Mouse (Mus musculus): Measurements from ENCODE around the gene Ppm1n. TPM values are rescaled to one million over a fixed set of nuclear protein-coding genes. Genes with fewer than 3 reads are reported as not detected.

The Ppm1n gene
- total and polyA plus RNA-seq, 2 experiments, result 0.13 TPM; not detected in 1

GRCm38 (mm10) chr7:19229404-19229803 is 50.5 kb downstream of the Ppm1n start:
- Histone ChIP-seq H3K4me1 (ENCODE audit: control insufficient read depth, insufficient read depth, low read length) (peaks cover 39% of the 10 kb centered on the region), H3K79me2 (ENCODE audit: control insufficient read depth, insufficient read depth, low read length) (peaks cover 19% of the 10 kb centered on the region; the same call in 1 of the 2 replicates), H3K4me3 (ENCODE audit: insufficient read depth, low read depth, low read length) (peak overlapping the region; percentile 59), H3K9ac (ENCODE audit: low read depth, low read length) (peak overlapping the region; percentile 86), H3K27ac (replicated peaks; ENCODE audit: insufficient read depth, low read depth, low read length) (peak overlapping the region; percentile 96), H3K27me3 (ENCODE audit: control insufficient read depth, insufficient read depth, low read length) (no peaks in the 10 kb centered on the region), H3K36me3 (ENCODE audit: control insufficient read depth, insufficient read depth, low read length) (no peaks in the 10 kb centered on the region)
- TF ChIP-seq CTCF (IDR thresholded peaks at IDR 0.05; ENCODE audit: low read depth, low read length) (no peak), POLR2A (IDR thresholded peaks at IDR 0.05; ENCODE audit: extremely low read depth, insufficient read depth, low read length) (no peak)
- DNase-seq (ENCODE audit: extremely low read depth, low read depth, low spot score), result peak; percentile 59
- WGBS, result 7% methylated on average over 5 of the region's 5 CpGs

GRCm38 (mm10) chr7:19228793-19229148 is 51.1 kb downstream of the Ppm1n start:
- no peaks in the 10 kb centered on the region for H3K36me3 ChIP-seq (ENCODE audit: control insufficient read depth, insufficient read depth, low read length)
- peaks cover 37% of the 10 kb centered on the region for H3K4me1 ChIP-seq (ENCODE audit: control insufficient read depth, insufficient read depth, low read length)
- H3K79me2 ChIP-seq (ENCODE audit: control insufficient read depth, insufficient read depth, low read length), result peaks cover 19% of the 10 kb centered on the region; the same call in 1 of the 2 replicates
- H3K27ac ChIP-seq (replicated peaks; ENCODE audit: insufficient read depth, low read depth, low read length), result peak overlapping the region; percentile 96
- 0% methylated on average over 14 of the region's 14 CpGs for WGBS
- no peak for DNase-seq (ENCODE audit: extremely low read depth, low read depth, low spot score)
- TF ChIP-seq POLR2A (IDR thresholded peaks at IDR 0.05; ENCODE audit: extremely low read depth, insufficient read depth, low read length) (peak; percentile 65; the same call in 1 of the 2 replicates), CTCF (IDR thresholded peaks at IDR 0.05; ENCODE audit: low read depth, low read length) (no peak)
- H3K27me3 ChIP-seq (ENCODE audit: control insufficient read depth, insufficient read depth, low read length), result no peaks in the 10 kb centered on the region
- H3K4me3 ChIP-seq (ENCODE audit: insufficient read depth, low read depth, low read length), result peak overlapping the region; percentile 59
- H3K9ac ChIP-seq (ENCODE audit: low read depth, low read length), result peak overlapping the region; percentile 86

GRCm38 (mm10) chr7:19227883-19228792 is 51.7 kb downstream of the Ppm1n start, which contains the start of gene Opa3:
TSS of gene Opa3 (plus strand) at chr7:19228334.
- H3K4me1 ChIP-seq (ENCODE audit: control insufficient read depth, insufficient read depth, low read length), result peaks cover 36% of the 10 kb centered on the region
- under 1% methylated on average over 91 of the region's 91 CpGs for WGBS

GRCm38 (mm10) chr7:19226817-19227797 is 52.8 kb downstream of the Ppm1n start:
- peaks cover 25% of the 10 kb centered on the region for H3K4me1 ChIP-seq (ENCODE audit: control insufficient read depth, insufficient read depth, low read length)
- no peak for DNase-seq (ENCODE audit: extremely low read depth, low read depth, low spot score)
- peak overlapping the region; percentile 69 for H3K4me3 ChIP-seq (ENCODE audit: insufficient read depth, low read depth, low read length)
- H3K79me2 ChIP-seq (ENCODE audit: control insufficient read depth, insufficient read depth, low read length), result peaks cover 7% of the 10 kb centered on the region; the same call in 1 of the 2 replicates
- no peaks in the 10 kb centered on the region for H3K36me3 ChIP-seq (ENCODE audit: control insufficient read depth, insufficient read depth, low read length)
- WGBS, result 24% methylated on average over 20 of the region's 20 CpGs
- 0 out of 2 replicates have a peak, but pooled peaks have one; percentile 0 for TF ChIP-seq CTCF (IDR thresholded peaks at IDR 0.05; ENCODE audit: low read depth, low read length)
- no peak for TF ChIP-seq POLR2A (IDR thresholded peaks at IDR 0.05; ENCODE audit: extremely low read depth, insufficient read depth, low read length)
- peak overlapping the region; percentile 72 for H3K9ac ChIP-seq (ENCODE audit: low read depth, low read length)
- no peaks in the 10 kb centered on the region for H3K27me3 ChIP-seq (ENCODE audit: control insufficient read depth, insufficient read depth, low read length)
- H3K27ac ChIP-seq (replicated peaks; ENCODE audit: insufficient read depth, low read depth, low read length), result peak overlapping the region; percentile 63

More at GRCm38 (mm10) chr7:19227883-19228792, 51.7 kb downstream of the Ppm1n start, which contains the start of gene Opa3:
- peak within 1 kb of the TSS; percentile 71 for H3K4me3 ChIP-seq (ENCODE audit: insufficient read depth, low read depth, low read length)
- peak within 1 kb of the TSS; percentile 86 for H3K9ac ChIP-seq (ENCODE audit: low read depth, low read length)
- no peaks in the 10 kb centered on the region for H3K36me3 ChIP-seq (ENCODE audit: control insufficient read depth, insufficient read depth, low read length)
- TF ChIP-seq POLR2A (IDR thresholded peaks at IDR 0.05; ENCODE audit: extremely low read depth, insufficient read depth, low read length), result peak; percentile 84
- peak; percentile 52; the same call in 1 of the 2 replicates for TF ChIP-seq CTCF (IDR thresholded peaks at IDR 0.05; ENCODE audit: low read depth, low read length)
- peak; percentile 98 for DNase-seq (ENCODE audit: extremely low read depth, low read depth, low spot score)
- peaks cover 18% of the 10 kb centered on the region; the same call in 1 of the 2 replicates for H3K79me2 ChIP-seq (ENCODE audit: control insufficient read depth, insufficient read depth, low read length)
- no peaks in the 10 kb centered on the region for H3K27me3 ChIP-seq (ENCODE audit: control insufficient read depth, insufficient read depth, low read length)
- H3K27ac ChIP-seq (replicated peaks; ENCODE audit: insufficient read depth, low read depth, low read length), result peak within 1 kb of the TSS; percentile 96

Other genes with a start within 250 kb of the Ppm1n start
- not detected in 2 replicates for gene Rsph6a, start 225.4 kb downstream of the Ppm1n start, total RNA-seq (2014; rRNA removed)
- gene Rsph6a, start 225.4 kb downstream of the Ppm1n start, polyA plus RNA-seq (2012; rRNA removed), result not detected in 2 replicates
- 4.5 and 6.7 TPM in 2 replicates for gene Dmwd, start 203.8 kb downstream of the Ppm1n start, total RNA-seq (2014; rRNA removed)
- gene Dmwd, start 203.8 kb downstream of the Ppm1n start, polyA plus RNA-seq (2012; rRNA removed), result 29.4 and 35.7 TPM in 2 replicates
- gene Dmpk, start 196.2 kb downstream of the Ppm1n start, total RNA-seq (2014; rRNA removed), result 13.6 and 24.8 TPM in 2 replicates
- 60.0 and 76.4 TPM in 2 replicates for gene Dmpk, start 196.2 kb downstream of the Ppm1n start, polyA plus RNA-seq (2012; rRNA removed)
- 1.8 and 2.3 TPM in 2 replicates for gene Six5, start 185.5 kb downstream of the Ppm1n start, total RNA-seq (2014; rRNA removed)
- 5.2 and 8.7 TPM in 2 replicates for gene Six5, start 185.5 kb downstream of the Ppm1n start, polyA plus RNA-seq (2012; rRNA removed)
- gene Gm4969, start 161.7 kb downstream of the Ppm1n start, total RNA-seq (2014; rRNA removed), result 0.09 TPM in 1 of 2 replicates, not detected in the other
- 0.02 TPM in 1 of 2 replicates, not detected in the other for gene Gm4969, start 161.7 kb downstream of the Ppm1n start, polyA plus RNA-seq (2012; rRNA removed)
- 2.4 and 3.2 TPM in 2 replicates for gene Fbxo46, start 160.2 kb downstream of the Ppm1n start, total RNA-seq (2014; rRNA removed)
- gene Fbxo46, start 160.2 kb downstream of the Ppm1n start, polyA plus RNA-seq (2012; rRNA removed), result 4.3 and 5.0 TPM in 2 replicates
- gene Qpctl, start 130.8 kb downstream of the Ppm1n start, total RNA-seq (2014; rRNA removed), result 4.3 and 6.3 TPM in 2 replicates
- 8.9 and 11.7 TPM in 2 replicates for gene Qpctl, start 130.8 kb downstream of the Ppm1n start, polyA plus RNA-seq (2012; rRNA removed)
- gene Snrpd2, start 130.3 kb downstream of the Ppm1n start, total RNA-seq (2014; rRNA removed), result 28.4 and 29.4 TPM in 2 replicates
- 16.4 and 17.7 TPM in 2 replicates for gene Snrpd2, start 130.3 kb downstream of the Ppm1n start, polyA plus RNA-seq (2012; rRNA removed)
- gene Gipr, start 113.9 kb downstream of the Ppm1n start, total RNA-seq (2014; rRNA removed), result not detected in 2 replicates
- gene Gipr, start 113.9 kb downstream of the Ppm1n start, polyA plus RNA-seq (2012; rRNA removed), result not detected in 2 replicates
- gene Eml2, start 103.6 kb downstream of the Ppm1n start, total RNA-seq (2014; rRNA removed), result 9.8 and 11.1 TPM in 2 replicates
- 9.7 and 12.2 TPM in 2 replicates for gene Eml2, start 103.6 kb downstream of the Ppm1n start, polyA plus RNA-seq (2012; rRNA removed)
- gene Gpr4, start 67.5 kb downstream of the Ppm1n start, total RNA-seq (2014; rRNA removed), result 0.09 and 0.40 TPM in 2 replicates
- gene Gpr4, start 67.5 kb downstream of the Ppm1n start, polyA plus RNA-seq (2012; rRNA removed), result 1.8 and 2.7 TPM in 2 replicates
- gene Opa3, start 51.7 kb downstream of the Ppm1n start, total RNA-seq (2014; rRNA removed), result 12.9 and 16.0 TPM in 2 replicates
- gene Opa3, start 51.7 kb downstream of the Ppm1n start, polyA plus RNA-seq (2012; rRNA removed), result 34.1 and 40.4 TPM in 2 replicates
- 6.3 and 11.3 TPM in 2 replicates for gene Vasp, start 8.2 kb downstream of the Ppm1n start, total RNA-seq (2014; rRNA removed)
- gene Vasp, start 8.2 kb downstream of the Ppm1n start, polyA plus RNA-seq (2012; rRNA removed), result 24.2 and 37.1 TPM in 2 replicates
- gene Rtn2, start 2.6 kb upstream of the Ppm1n start, total RNA-seq (2014; rRNA removed), result 0.27 and 0.65 TPM in 2 replicates
- gene Rtn2, start 2.6 kb upstream of the Ppm1n start, polyA plus RNA-seq (2012; rRNA removed), result 0.62 and 1.1 TPM in 2 replicates
- 0.07 and 0.09 TPM in 2 replicates for gene Fosb, start 30.0 kb upstream of the Ppm1n start, total RNA-seq (2014; rRNA removed)
- 0.06 and 0.11 TPM in 2 replicates for gene Fosb, start 30.0 kb upstream of the Ppm1n start, polyA plus RNA-seq (2012; rRNA removed)
- 6.5 and 6.6 TPM in 2 replicates for gene Ercc1, start 64.7 kb upstream of the Ppm1n start, total RNA-seq (2014; rRNA removed)
- 8.5 and 9.4 TPM in 2 replicates for gene Ercc1, start 64.7 kb upstream of the Ppm1n start, polyA plus RNA-seq (2012; rRNA removed)
- 1.3 and 1.7 TPM in 2 replicates for gene Cd3eap, start 79.4 kb upstream of the Ppm1n start, total RNA-seq (2014; rRNA removed)
- 6.5 and 7.0 TPM in 2 replicates for gene Cd3eap, start 79.4 kb upstream of the Ppm1n start, polyA plus RNA-seq (2012; rRNA removed)
- gene Ppp1r13l, start 79.7 kb upstream of the Ppm1n start, total RNA-seq (2014; rRNA removed), result 0.18 and 0.20 TPM in 2 replicates
- 3.0 and 4.6 TPM in 2 replicates for gene Ppp1r13l, start 79.7 kb upstream of the Ppm1n start, polyA plus RNA-seq (2012; rRNA removed)
- gene Ercc2, start 101.9 kb upstream of the Ppm1n start, total RNA-seq (2014; rRNA removed), result 8.7 and 9.4 TPM in 2 replicates
- gene Ercc2, start 101.9 kb upstream of the Ppm1n start, polyA plus RNA-seq (2012; rRNA removed), result 18.7 and 26.8 TPM in 2 replicates
- 0.37 TPM in 1 of 2 replicates, not detected in the other for gene Klc3, start 124.0 kb upstream of the Ppm1n start, total RNA-seq (2014; rRNA removed)
- gene Klc3, start 124.0 kb upstream of the Ppm1n start, polyA plus RNA-seq (2012; rRNA removed), result 0.17 and 0.24 TPM in 2 replicates
- 0.07 and 11.0 TPM in 2 replicates for gene Ckm, start 124.7 kb upstream of the Ppm1n start, total RNA-seq (2014; rRNA removed)
- gene Ckm, start 124.7 kb upstream of the Ppm1n start, polyA plus RNA-seq (2012; rRNA removed), result 0.16 and 0.18 TPM in 2 replicates
- 1.8 and 2.8 TPM in 2 replicates for gene Mark4, start 178.8 kb upstream of the Ppm1n start, total RNA-seq (2014; rRNA removed)
- 4.9 and 6.4 TPM in 2 replicates for gene Mark4, start 178.8 kb upstream of the Ppm1n start, polyA plus RNA-seq (2012; rRNA removed)
- 2.1 and 2.2 TPM in 2 replicates for gene Exoc3l2, start 183.3 kb upstream of the Ppm1n start, total RNA-seq (2014; rRNA removed)
- 5.1 and 5.8 TPM in 2 replicates for gene Exoc3l2, start 183.3 kb upstream of the Ppm1n start, polyA plus RNA-seq (2012; rRNA removed)
- gene Bloc1s3, start 228.3 kb upstream of the Ppm1n start, total RNA-seq (2014; rRNA removed), result 2.8 and 3.9 TPM in 2 replicates
- gene Bloc1s3, start 228.3 kb upstream of the Ppm1n start, polyA plus RNA-seq (2012; rRNA removed), result 6.2 and 7.3 TPM in 2 replicates
- 19.9 and 25.5 TPM in 2 replicates for gene Trappc6a, start 228.3 kb upstream of the Ppm1n start, total RNA-seq (2014; rRNA removed)
- 58.0 and 58.2 TPM in 2 replicates for gene Trappc6a, start 228.3 kb upstream of the Ppm1n start, polyA plus RNA-seq (2012; rRNA removed)
- gene Nkpd1, start 237.8 kb upstream of the Ppm1n start, total RNA-seq (2014; rRNA removed), result not detected in 2 replicates
- gene Nkpd1, start 237.8 kb upstream of the Ppm1n start, polyA plus RNA-seq (2012; rRNA removed), result not detected in 2 replicates